Mouse (Mus musculus) heart, adult 18-20 months (tissue): ENCODE measurements around the gene Gm3252. TPM values are rescaled to one million over a fixed set of nuclear protein-coding genes. Genes with fewer than 3 reads are reported as not detected.
A peak's percentile ranks its signal among the peaks of the same experiment; 100 is the strongest.
"Not testable (repeated sequence)": the region's sequence is repeated elsewhere in the genome, so short reads cannot be mapped to it uniquely, and the experiment has no call there.

Experiments
- DNase-seq, 2 experiments: peaks; one replicate each; pipeline ENCODE4 v3.0.0; 2021 to 2022; ENCODE audit warnings: mixed read lengths in 1 of 2
- long read RNA-seq, 2 experiments: library from polyadenylated mRNA; stranded (forward); transcript quantifications; one replicate each; pipeline ENCODE4 v2.0.0; 2021
- total RNA-seq, 2 experiments: library from RNA; stranded (reverse); gene quantifications; 2 replicates each; pipeline ENCODE4 v1.2.3; 2021

Gm3252 gene
- total RNA-seq, result not detected
- long read RNA-seq, experiment 1, result 0 reads
- long read RNA-seq, experiment 2, result 0 reads

- peak in 1 of 2 experiments; percentile 0 for DNase-seq
Observed at GRCm38 (mm10) chr14:4726038-4726880, at the start of gene Gm3252. TSS of gene Gm3252 (plus strand) at chr14:4726775.

GRCm38 (mm10) chr14:4708938-4709337 lies 17.6 kb upstream of the Gm3252 start, which contains the start of gene Gm7876:
TSS of gene Gm7876 (plus strand) at chr14:4709238.
- not testable (repeated sequence) for DNase-seq

GRCm38 (mm10) chr14:4776037-4776436 lies 49.5 kb downstream of the Gm3252 start, which contains the start of gene Gm9602:
TSS of gene Gm9602 (plus strand) at chr14:4776337.
- not testable (repeated sequence) for DNase-seq

Other genes with a start within 250 kb of the Gm3252 start
- not detected for gene Gm3182, start 245.0 kb upstream of the Gm3252 start, total RNA-seq
- gene Gm3047, start 171.4 kb upstream of the Gm3252 start, total RNA-seq, result not detected
- not detected for gene Gm8159, start 94.4 kb upstream of the Gm3252 start, total RNA-seq
- gene Gm3239, start 62.6 kb upstream of the Gm3252 start, total RNA-seq, result not detected
- not detected for gene Gm7876, start 17.5 kb upstream of the Gm3252 start, total RNA-seq
- gene Gm9602, start 49.6 kb downstream of the Gm3252 start, total RNA-seq, result not detected
- gene Gm3269, start 111.3 kb downstream of the Gm3252 start, total RNA-seq, result not detected
- under 1 TPM in 1 of 2 experiments, not detected in 1; 0.97 TPM for gene Gm3264, start 128.8 kb downstream of the Gm3252 start, total RNA-seq
- gene Gm3278, start 165.6 kb downstream of the Gm3252 start, total RNA-seq, result not detected